Mouse (Mus musculus): Measurements from ENCODE around the gene Slc39a5.

Slc39a5 gene

DNA sequence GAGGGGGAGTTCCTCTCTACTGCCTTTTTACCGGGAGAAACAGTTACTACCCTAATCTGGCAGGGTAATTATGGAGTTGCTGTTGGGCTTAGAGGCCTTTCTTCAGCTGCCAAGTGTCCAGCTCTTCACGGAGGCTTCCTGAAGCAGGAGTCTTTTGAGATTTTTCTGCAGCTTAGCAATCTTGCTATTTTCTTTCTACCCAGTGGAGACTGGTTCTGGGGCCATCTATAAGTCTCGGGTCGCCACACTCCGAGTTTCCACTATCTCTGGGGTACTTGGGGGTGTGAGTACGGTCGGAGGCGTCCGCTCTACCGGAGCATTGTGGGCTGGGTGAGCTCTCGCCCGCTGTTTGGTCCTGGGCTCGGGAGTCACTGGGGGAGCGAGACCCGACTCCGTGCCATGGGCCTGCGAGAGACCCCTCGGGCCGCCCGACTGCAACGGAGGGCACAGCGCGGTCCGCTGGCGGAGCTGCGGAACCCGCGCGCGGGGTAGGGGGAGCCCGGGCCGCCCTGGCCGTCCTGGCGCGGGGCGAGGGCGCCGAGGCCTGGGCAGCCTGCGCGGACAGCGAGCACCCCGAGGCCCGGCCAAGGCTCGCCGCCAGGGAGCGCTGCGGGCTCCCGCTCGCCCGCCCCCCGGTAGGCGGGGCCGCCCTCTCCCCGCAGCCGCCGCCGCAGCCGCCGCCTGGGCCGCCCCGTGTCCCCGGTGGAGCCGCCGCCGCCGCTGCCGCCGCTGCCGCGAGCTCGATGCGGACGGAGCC, 24.4 kb downstream of the Slc39a5 start, which contains the start of gene Ankrd52:
Gene Ankrd52 (plus strand): TSS at position 661 of the 757 bp plus-strand sequence.
- no peak for DNase-seq (ENCODE audit: low read depth, low spot score)

DNA sequence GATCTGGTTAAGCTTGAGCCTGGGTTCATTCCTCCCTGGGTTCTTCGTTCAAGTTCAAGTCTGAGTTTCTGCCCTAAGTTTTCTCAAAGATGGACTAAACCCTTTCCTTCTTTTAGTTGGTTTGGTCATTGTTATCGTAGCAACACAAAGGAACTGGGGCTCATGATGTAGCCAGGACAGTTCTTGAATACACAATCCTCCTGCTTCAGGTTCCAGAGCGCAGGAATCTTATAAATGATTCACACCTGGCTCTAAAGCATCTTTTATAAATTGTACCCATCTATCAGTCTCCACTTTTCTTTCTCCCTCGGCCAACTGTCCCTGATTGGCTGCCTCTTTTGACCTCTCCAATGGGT, 25.0 kb downstream of the Slc39a5 start:
- DNase-seq (ENCODE audit: low read depth, low spot score), result no peak

DNA sequence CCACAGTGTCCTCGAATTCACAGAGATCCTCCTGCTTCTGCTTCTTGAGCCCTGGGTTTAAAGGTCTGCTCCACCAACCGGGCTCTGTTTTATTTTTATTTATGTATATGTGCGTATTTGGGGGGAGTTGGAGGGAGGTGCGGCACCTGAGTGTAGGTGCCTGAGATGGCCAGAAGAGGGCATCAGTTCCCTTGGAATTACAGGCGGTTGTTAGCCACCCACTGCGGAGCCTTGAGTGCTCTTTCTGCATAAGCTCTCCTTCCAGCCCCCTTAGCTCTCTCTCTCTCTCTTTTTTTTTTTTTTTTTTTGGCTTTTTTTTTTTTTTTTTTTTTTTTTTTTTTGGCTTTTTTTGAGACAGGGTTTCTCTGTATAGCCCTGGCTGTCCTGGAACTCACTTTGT, 26.6 kb downstream of the Slc39a5 start:
- DNase-seq (ENCODE audit: low read depth, low spot score), result no peak

DNA sequence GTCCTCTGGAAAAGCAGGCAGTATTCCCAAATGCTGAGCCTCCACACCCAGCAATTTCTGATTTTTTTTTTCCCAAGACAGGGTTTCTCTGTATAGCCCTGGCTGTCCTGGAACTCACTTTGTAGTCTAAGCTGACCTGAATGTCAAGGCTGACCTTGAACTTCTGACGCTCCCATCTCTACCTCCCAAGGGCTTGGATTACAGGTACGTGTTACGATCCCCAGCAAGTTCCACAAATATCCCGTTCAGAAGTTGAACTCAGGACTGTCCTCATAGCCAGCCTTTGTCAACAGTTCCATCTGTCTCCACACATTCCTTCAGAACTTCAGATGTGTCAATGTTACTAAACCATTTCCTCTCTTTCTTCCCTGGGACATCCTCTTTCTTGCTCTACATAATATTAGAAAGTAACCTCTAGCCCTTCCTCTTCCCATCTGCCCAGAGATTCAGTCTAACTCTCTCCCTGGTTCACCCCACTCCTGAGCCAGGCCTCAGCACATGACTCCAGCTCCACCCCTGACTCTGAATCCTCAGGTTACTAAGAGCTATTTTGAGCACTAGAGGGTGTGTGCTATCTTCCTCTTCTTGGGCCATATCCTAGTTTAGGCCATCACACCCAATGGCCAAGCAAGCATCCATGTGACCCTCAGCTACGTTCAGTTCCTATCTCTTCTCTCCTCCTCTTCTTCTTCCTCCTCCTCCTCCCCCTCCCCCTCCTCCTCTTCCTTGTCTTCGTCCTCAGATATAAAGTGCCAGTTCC, 27.9 kb downstream of the Slc39a5 start:
- DNase-seq (ENCODE audit: low read depth, low spot score), result no peak

DNA sequence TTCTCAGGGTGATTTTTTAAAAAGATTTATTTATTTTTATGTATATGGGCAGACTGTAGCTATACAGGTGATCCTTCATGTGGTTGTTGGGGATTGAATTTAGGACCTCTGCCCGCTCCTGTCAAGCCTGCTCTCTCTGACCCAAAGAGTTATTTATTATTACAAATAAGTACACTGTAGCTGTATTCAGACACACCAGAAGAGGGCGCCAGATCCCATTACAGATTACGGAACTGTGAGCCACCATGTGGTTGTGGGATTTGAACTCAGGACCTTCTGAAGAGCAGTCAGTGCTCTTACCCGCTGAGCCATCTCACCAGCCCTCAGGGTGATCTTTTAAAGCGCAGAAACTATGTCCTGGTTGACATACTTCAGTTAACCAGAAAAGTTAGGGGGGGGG, 28.9 kb downstream of the Slc39a5 start:
- DNase-seq (ENCODE audit: low read depth, low spot score), result no peak

DNA sequence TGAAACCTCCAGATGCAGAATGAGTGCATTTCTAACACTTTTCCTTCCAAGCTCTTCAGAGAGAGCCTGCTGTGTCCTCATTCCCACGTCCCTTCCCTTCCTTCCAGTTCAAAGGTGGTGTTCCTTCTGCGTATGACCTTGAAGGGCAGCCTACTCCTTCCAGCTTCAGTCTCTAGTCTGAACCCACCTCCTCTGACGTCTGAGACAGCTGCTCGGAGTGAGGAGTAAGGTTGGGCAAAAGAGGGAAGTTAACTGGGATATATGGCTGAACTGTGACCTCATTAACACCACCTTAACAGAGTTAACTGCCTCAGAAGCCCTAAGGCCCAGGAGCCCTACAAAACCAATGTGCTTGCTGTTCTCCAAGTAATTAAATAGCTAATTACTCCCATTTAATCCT, 30.4 kb downstream of the Slc39a5 start:
- DNase-seq (ENCODE audit: low read depth, low spot score), result no peak

DNA sequence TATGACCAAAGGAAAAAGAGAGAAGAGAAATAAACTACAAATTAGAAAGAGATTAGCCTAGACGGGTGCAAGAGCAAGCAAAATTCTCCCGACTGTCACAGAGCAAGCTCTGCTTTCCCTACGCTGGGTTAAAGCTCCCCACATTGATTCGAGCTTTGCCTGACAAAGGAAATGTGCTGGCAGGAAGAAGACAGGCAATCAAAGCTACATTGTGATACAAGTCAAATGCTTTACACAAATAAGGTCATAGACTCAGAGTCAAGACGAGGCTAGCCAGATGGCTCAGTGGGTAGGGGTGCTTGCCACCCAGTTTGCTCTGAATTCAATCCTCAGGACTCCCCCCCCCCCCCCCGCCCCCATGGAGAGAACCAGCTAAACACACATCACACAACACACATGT, 31.0 kb downstream of the Slc39a5 start:
- DNase-seq (ENCODE audit: low read depth, low spot score), result no peak

DNA sequence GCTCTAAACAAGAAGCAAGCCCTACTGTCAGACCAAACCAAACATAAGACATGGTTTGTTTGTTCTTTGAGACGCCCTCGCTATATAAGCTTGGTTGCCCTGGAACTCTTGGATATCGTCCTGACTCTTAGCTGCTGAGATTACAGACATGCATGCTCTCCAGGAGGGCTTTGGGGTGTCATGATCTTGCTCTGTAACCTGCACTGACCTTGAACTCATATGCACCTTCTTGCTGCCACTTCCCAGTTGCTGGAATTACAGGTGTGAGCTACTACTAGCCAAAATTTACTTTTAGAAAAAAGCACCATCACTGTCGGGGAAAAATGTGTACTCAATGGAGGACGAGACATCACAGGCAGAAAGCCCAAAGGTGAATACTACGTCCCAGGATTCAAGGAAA, 31.4 kb downstream of the Slc39a5 start:
- DNase-seq (ENCODE audit: low read depth, low spot score), result no peak

DNA sequence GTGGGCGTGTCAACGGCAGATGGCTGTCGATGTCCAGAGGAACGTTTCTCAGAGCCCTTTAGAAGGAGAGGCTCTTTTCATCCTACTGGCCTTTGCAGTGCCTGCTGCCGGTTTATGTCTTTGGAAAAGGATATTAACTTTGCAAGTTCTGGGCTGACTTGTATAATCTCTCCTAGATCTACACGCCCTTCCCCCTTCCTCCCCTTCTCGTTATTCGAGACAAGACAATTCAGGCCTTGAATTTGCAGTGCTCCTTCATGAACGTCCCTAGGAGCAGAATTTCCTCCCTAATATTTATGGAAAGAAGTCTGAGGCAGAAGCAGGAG, 31.8 kb downstream of the Slc39a5 start:
- no peak for DNase-seq (ENCODE audit: low read depth, low spot score)

DNA sequence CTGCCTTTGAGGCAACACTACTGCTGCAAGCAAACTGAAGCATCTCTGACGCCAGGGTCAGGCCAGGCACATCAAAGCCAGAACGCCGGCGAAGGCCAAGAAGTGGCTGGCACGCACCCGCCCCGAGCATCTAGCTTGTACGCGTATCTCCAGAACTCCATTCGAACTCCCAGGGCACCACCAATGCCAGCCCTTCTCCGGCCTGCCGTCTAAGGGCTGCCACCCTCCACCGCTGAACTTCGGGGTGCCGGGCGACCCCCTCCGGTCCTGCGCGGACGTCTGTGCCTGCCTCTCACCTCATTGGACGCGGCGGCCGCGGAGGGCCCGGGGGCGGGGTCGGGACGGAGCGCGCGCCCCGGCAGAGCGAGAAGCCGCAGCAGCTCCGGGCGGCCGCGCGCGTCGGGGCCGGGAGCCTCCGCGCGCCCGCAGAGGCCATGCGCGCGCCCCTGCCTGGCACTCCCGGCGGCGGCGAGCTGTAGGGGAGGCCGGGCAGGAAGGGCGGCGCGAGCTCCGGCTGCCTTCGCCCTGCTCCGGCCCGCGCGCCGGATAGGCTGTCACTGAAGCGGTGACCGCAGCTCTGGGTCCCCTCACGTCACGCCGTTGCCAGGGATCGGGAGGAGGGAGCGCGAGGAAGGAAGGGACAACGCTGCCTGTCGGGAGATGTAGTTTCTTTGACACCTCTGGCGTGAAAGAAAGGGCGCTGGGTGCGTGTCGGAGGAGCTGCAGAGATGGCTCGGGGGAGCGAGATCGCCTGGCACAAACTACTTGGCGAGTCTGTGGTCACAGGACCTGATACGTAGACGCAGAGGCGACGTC, 32.4 kb downstream of the Slc39a5 start, which contains the start of gene Coq10a:
Gene Coq10a (minus strand): TSS at position 596 of the 816 bp plus-strand sequence.
- peak; percentile 97 for DNase-seq (ENCODE audit: low read depth, low spot score)

DNA sequence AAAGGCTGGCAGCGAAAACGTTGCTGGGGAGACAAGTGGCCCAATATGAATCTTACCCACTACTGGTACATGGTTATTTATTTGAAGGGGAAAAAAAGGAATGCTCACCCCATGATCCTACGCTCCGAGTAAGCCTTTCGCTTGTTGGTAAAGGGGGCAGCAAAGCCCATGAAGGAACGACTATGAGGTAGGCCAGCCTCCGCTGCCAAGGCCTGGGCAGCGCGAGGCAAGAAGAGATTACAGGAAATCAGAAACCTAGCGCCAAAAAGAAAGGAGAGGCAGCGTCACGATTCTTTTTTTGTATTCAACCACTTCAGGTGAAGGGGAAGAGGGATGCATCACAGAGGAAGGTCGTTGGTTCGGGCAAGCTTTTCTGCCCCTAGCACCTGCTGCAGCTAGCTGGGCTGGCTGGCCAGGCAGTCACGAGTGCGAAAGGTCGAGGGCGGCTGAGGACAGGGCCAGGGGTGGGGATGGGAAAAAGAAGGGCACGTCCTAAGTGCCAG, 33.1 kb downstream of the Slc39a5 start:
- no peak for DNase-seq (ENCODE audit: low read depth, low spot score)

DNA sequence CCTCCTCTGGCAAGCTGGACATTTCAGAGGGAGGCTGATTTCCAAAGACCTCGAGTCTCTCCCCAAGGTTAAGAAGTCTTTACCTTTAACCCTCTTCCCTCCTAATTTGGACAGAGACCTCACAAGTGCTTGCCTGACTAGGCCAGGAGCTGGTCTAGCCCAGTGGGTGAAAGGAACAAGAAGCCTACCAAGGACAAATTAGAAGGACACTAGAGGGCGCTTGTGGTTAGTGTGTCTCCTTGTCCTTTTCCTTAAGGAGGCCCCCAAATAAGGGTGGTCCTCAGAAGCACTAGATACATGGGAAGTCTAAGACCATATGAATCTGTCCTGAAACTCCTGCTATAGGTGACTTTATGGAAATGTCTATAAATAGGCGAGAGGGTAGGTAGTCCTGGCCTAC, 38.5 kb downstream of the Slc39a5 start:
- DNase-seq (ENCODE audit: low read depth, low spot score), result no peak

DNA sequence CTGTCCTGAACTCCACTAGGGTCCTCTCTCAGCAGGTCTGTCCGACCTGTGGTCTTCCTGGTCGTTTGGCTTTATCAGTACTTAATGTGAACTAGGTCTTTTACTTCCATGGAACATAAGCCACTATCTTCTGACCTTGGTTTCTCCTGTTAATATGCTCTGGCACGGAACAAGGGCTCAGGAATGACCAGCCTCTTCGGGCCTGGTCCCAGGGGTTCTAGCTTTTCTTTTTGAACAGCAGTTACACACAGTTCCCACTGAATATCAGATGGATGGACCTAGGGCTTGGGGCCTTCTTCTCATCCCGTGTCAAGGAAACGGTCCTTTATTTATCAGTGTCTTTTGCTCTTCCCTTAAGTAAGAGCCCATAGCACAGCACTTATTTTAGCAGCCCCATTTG, 39.2 kb downstream of the Slc39a5 start:
- DNase-seq (ENCODE audit: low read depth, low spot score), result no peak

DNA sequence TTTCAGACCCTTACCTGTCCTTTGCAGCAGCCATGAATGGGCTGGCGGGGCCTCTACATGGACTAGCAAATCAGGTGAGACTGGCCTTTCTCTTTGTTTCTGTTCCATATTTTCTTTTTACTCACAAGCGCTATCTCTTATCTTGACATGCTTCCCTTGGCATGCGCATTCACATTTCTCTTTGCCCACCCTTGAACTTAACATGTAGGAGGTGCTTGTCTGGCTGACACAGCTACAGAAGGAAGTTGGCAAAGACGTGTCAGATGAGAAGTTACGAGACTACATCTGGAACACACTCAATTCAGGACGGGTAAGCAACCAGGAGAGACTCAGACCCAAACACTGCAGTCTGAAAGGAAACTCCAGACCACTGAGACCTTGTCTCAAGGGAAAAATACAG, 41.8 kb downstream of the Slc39a5 start:
- DNase-seq (ENCODE audit: low read depth, low spot score), result no peak

DNA sequence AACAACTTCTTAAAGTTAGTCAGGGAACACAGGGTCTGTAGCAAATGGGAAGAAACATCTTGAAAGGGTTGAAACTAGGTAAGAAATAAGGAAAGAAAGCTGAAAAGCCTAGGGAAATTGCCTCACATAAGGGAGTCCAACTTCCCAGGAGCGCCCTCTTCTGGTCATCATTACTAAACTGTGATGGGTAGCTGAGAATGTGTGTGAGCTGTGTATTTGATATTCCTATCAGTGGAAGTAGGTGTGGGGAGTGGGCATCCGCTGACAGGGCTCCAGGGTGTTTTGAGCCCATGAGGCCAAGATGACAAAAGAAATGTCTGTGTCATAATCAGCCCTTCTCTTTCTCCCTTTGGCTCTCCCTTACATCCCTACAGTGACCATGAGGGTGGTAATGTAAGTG, 42.2 kb downstream of the Slc39a5 start:
- DNase-seq (ENCODE audit: low read depth, low spot score), result no peak

DNA sequence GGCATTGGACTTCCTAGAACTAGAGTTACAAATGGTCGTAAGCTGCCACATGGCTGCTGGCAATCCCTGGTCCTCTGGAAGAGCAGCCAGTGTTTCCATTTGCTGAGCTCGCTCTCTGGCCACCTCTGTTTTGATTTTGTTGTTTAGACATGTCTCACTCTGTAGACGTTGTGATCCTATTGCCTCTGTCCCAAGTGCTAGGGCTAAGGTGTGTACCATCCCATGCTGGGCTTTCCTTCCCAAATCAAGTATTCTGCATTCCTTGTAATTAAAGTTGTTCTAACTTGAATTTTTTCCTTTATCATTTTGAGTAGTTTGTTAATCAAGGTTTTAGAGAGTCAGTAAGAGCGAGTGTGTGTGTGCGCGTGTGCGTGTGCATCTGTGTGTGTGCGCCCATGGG, 53.5 kb downstream of the Slc39a5 start:
- no peak for DNase-seq (ENCODE audit: low read depth, low spot score)

All from telencephalon, adult 2 months (tissue).